Mouse (Mus musculus): Measurements from ENCODE around the gene Mcfd2.

The Mcfd2 gene

GRCm38 (mm10) chr17:87236725-87237650, 28.7 kb downstream of the Mcfd2 start:
- DNase-seq (ENCODE audit: low spot score in 2 of 2) = peak in 1 of 2 experiments; percentile 45

- DNase-seq (ENCODE audit: low spot score in 2 of 2) = no peak
Observed at GRCm38 (mm10) chr17:87235019-87235418, 30.7 kb downstream of the Mcfd2 start.

GRCm38 (mm10) chr17:87227878-87228277, 37.9 kb downstream of the Mcfd2 start:
- DNase-seq (ENCODE audit: low spot score in 2 of 2) = no peak

GRCm38 (mm10) chr17:87226079-87226640, 39.6 kb downstream of the Mcfd2 start:
- peak in 1 of 2 experiments; percentile 14 for DNase-seq (ENCODE audit: low spot score in 2 of 2)

- DNase-seq (ENCODE audit: low spot score in 2 of 2) = no peak
Observed at GRCm38 (mm10) chr17:87225384-87225783, 40.4 kb downstream of the Mcfd2 start.

DNA sequence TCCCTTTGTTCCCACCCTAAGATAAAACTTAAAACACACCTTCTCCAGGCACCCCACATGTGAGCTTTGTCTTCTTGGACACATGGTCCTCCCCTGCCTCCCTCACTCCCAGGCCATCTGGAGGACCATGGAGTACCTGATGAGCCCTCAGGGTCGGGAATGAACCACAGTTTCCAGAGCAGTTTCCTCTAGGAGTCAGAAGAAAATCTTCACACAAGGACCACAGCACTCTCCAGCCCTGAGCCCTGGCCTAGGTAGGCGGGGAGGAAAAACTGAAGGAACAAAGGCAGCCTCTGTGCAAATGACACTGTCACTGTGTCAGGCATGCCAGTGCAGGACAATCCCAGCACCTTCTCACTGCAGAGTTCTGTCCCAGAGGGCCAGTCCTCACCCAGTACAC, 41.3 kb downstream of the Mcfd2 start:
- DNase-seq (ENCODE audit: low spot score in 2 of 2) = no peak

GRCm38 (mm10) chr17:87219456-87219855, 46.3 kb downstream of the Mcfd2 start:
- no peak for DNase-seq (ENCODE audit: low spot score in 2 of 2)

GRCm38 (mm10) chr17:87214523-87214922, 51.2 kb downstream of the Mcfd2 start:
- no peak for DNase-seq (ENCODE audit: low spot score in 2 of 2)

DNA sequence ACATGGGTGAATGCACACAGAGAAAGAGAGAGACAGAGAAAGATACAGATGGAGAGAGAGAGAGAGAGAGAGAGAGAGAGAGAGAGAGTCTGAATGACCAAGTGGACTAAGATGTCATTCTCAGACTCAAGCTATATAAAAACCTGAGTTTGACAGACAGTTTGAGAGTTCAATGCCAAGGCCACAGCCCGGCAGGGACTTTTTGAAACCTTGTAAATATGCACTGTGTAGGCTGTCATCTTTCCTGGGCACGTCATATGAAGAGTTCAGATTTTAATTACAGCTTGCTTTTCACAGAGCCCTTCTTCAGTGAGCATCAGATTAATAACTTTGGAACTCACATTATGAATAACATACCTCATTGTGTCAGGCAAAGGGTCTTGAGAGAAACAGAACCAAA, 55.2 kb downstream of the Mcfd2 start:
- no peak for DNase-seq (ENCODE audit: low spot score in 2 of 2)

- DNase-seq (ENCODE audit: low spot score in 2 of 2) = no peak
Observed at GRCm38 (mm10) chr17:87206885-87207284, 58.9 kb downstream of the Mcfd2 start.

Data from frontal cortex, postnatal 36 days (tissue).